Mouse (Mus musculus): ENCODE data around the gene RPS10-NUDT3. TPM values are rescaled to one million over a fixed set of nuclear protein-coding genes. Genes with fewer than 3 reads are reported as not detected.

RPS10-NUDT3 gene
- not detected in 2 replicates for polyA plus RNA-seq (2021; fragmentation: Nextera tagmentation)
- long read RNA-seq, experiment 1, result 0 reads
- long read RNA-seq, experiment 2, partial matches to known transcripts, result 3 of 6 reads
- long read RNA-seq, experiment 2, other reads (novel, unspliced or antisense), result 3 of 6 reads

GRCm38 (mm10) chr17:27634871-27635574 lies at the start of gene RPS10-NUDT3:
RPS10-NUDT3 (minus strand) TSS chr17:27635222.

DNA sequence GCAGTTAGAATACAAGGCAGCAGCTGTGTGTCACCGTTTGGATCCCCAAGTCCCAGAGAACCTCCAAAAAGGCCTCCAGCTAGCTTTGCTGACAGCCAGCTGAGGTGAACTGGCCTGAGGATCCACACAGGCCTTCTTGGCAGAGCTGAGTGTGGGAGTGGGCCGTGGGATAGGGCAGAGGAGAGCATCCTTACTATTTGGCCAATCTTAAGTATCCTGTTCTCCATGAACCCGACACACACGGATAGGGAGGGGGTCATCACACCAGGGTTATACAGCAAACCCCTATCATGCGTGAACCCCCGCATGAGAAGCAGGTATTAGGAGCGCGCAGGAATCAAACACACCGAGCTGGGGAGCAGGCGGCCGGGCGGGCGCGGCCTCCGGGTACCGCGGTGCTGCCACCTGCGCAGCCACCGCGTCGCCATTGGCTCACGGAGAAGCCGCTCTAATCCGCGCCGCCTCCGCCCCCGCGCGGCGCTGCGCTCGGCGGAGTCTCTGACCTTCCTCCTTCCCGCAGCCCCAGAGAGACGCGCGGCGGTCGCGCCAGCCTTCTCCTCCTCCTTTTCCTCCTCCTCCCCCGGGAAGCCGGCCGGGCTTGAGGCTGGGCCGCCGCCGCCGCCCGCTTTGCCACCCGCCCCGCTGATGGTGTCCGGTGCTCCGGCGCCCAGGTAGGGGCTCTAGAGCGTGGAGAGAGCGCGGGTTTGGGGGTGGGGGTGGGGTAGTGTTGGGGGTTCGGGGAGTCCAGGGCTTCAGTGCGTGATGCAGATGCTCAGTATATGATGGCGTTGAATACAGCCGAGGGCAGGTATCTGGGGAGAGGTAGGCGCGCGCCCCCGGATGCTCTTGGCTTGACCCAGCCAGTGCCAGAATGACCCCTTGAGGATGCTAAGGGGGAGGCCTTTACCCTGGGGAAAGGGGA lies 20.3 kb upstream of the RPS10-NUDT3 start, which contains the start of gene Pacsin1:
TSS of gene Pacsin1 (plus strand) at position 421 of the 922 bp plus-strand sequence.

GRCm38 (mm10) chr17:27636132-27637020 lies 1.4 kb upstream of the RPS10-NUDT3 start, which contains the start of gene Rps10:
Rps10 (minus strand) TSS chr17:27636669.

GRCm38 (mm10) chr17:27623360-27624326 lies 11.4 kb downstream of the RPS10-NUDT3 start, which contains the start of gene Nudt3:
Nudt3 (minus strand) TSS chr17:27623495.

GRCm38 (mm10) chr17:27565163-27565941 lies 69.7 kb downstream of the RPS10-NUDT3 start, which contains the start of gene AI413582:
AI413582 (minus strand) TSS chr17:27565756.

DNA sequence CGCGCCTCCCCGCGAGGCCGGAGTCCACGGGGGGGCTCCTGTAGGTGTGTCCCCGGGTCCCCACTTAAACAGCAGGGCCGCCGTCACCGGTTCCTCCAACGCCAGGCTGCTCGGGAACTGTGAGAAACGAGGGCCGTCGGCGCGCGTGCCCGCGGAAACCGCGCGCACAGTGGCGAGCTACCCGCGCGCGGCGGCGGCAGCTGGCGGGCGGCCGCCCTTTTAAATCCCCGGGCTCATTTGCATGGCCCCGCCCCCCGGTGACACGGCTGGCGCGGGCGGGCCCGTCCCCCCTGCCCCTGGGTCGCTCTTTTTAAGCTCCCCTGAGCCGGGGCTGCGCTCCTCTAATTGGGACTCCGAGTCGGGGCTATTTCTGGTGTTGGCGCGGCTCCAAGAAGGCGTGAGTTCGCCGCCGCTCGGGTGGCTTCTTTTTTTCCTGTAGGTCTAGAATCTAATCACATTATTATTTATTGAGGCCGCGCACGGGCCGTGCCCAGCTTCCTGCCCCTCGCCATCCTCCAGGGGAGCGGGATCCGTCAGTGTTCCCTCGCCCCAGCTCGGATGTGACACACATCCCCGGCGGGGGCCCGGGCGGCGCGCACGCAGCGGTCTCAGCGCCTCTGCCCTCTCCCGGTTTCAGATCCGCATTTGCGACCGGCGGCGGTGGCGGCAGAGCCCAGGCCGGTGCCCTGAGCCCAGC lies 78.6 kb downstream of the RPS10-NUDT3 start, which contains the start of gene Hmga1:
TSS of gene Hmga1 (plus strand) at position 183 of the 697 bp plus-strand sequence.

Other genes with a start within 250 kb of the RPS10-NUDT3 start
- gene Grm4, start 113.8 kb downstream of the RPS10-NUDT3 start, polyA plus RNA-seq (2021; fragmentation: Nextera tagmentation), result 3.4 and 3.7 TPM in 2 replicates
- gene Hmga1, start 78.7 kb downstream of the RPS10-NUDT3 start, polyA plus RNA-seq (2021; fragmentation: Nextera tagmentation), result 42.7 and 58.3 TPM in 2 replicates
- 170 and 194 TPM in 2 replicates for gene AI413582, start 69.5 kb downstream of the RPS10-NUDT3 start, polyA plus RNA-seq (2021; fragmentation: Nextera tagmentation)
- 275 and 475 TPM in 2 replicates for gene Nudt3, start 11.7 kb downstream of the RPS10-NUDT3 start, polyA plus RNA-seq (2021; fragmentation: Nextera tagmentation)
- 1,126 and 1,279 TPM in 2 replicates for gene Rps10, start 1.4 kb upstream of the RPS10-NUDT3 start, polyA plus RNA-seq (2021; fragmentation: Nextera tagmentation)
- 327 and 409 TPM in 2 replicates for gene Pacsin1, start 20.3 kb upstream of the RPS10-NUDT3 start, polyA plus RNA-seq (2021; fragmentation: Nextera tagmentation)
- 0.08 TPM in 1 of 2 replicates, not detected in the other for gene Spdef, start 93.7 kb upstream of the RPS10-NUDT3 start, polyA plus RNA-seq (2021; fragmentation: Nextera tagmentation)
- 19.7 and 23.5 TPM in 2 replicates for gene D17Wsu92e, start 185.4 kb upstream of the RPS10-NUDT3 start, polyA plus RNA-seq (2021; fragmentation: Nextera tagmentation)
- 55.8 and 59.2 TPM in 2 replicates for gene Snrpc, start 202.9 kb upstream of the RPS10-NUDT3 start, polyA plus RNA-seq (2021; fragmentation: Nextera tagmentation)
- 4.8 and 6.1 TPM in 2 replicates for gene Uhrf1bp1, start 221.2 kb upstream of the RPS10-NUDT3 start, polyA plus RNA-seq (2021; fragmentation: Nextera tagmentation)